Mouse (Mus musculus) embryo, embryonic 10.5 days (tissue): ENCODE measurements around the gene Tmem256.

Experiments used
- DNase-seq: peaks from one replicate; pipeline ENCODE4 v3.0.0-alpha.2; 2015; ENCODE audit warnings: low spot score

Gene Tmem256

GRCm38 (mm10) chr11:69815155-69815554, 23.2 kb upstream of the Tmem256 start, which contains the start of gene Gm39566:
TSS of gene Gm39566 (minus strand) at chr11:69815298.
- DNase-seq: no peak

DNA sequence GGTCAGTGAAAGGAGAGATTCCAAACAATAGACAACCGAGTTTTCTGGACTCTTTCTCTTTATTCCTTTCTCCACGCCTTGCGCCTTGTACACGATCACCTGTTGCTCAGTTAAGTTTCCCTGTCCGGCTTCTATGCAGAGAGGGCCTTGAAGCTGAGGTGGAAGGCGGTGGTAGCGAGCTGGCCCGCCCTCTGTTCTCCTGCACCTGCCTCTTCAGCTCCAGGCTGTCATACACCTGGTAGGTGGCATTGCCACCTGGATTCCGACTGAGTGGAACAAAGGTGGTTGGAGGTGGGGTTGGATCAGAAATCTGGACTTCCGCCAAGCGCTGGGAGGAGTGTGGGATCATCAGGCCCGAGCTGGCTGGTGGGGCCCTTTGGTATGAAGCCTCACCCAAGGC, 21.8 kb upstream of the Tmem256 start:
- no peak for DNase-seq

GRCm38 (mm10) chr11:69818365-69818764, 19.9 kb upstream of the Tmem256 start, which contains the start of gene Spem2:
TSS of gene Spem2 (minus strand) at chr11:69818465.
- no peak for DNase-seq

GRCm38 (mm10) chr11:69818871-69819270, 19.4 kb upstream of the Tmem256 start:
- no peak for DNase-seq

DNA sequence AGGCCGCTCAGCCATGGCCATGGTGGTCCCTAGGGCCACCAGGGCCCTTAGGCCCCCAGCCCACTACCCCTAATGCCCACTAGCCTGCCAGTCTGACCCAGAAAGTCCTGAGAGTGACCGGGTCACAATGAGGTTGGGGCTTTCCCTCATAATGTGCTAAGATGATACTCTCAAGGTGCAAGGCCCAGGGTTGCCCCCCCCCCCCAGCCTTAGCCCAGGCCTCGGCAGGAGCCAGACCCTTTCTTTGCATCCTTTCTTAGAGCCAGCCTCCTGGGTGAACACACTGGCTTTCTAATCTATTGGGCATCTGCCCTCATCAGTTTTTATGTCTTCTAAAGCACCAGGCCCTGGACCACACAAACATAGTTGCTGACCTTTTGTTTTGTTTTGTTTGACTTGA, 16.2 kb upstream of the Tmem256 start, which contains the start of gene Spem1:
TSS of gene Spem1 (minus strand) at position 101 of the 400 bp plus-strand sequence.
- no peak for DNase-seq

DNA sequence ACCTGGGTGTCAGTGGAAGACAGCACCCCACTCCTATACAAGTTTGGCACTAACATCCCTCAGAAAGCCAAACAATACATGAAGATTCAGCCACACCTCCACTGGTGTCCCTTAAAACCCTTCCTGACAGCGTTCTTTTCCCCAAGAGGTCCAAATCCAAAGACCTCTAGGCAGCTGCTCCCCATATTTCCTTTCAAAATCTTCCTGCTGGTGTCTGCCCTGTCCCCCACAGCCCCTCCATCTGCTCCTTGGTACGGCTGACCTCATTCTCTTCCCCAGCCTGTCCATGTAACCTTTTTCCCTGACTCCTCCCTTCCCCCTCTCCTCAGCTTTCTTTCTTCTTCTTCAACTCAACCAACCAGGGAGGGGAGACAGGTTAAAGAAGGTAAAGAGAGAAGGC, 14.9 kb upstream of the Tmem256 start:
- DNase-seq: no peak

GRCm38 (mm10) chr11:69828832-69829231, 9.5 kb upstream of the Tmem256 start:
- DNase-seq: no peak

- no peak for DNase-seq
Measured at GRCm38 (mm10) chr11:69833554-69833953, 4.8 kb upstream of the Tmem256 start.

GRCm38 (mm10) chr11:69834001-69834549, 4.2 kb upstream of the Tmem256 start:
- DNase-seq: peak; percentile 35

DNA sequence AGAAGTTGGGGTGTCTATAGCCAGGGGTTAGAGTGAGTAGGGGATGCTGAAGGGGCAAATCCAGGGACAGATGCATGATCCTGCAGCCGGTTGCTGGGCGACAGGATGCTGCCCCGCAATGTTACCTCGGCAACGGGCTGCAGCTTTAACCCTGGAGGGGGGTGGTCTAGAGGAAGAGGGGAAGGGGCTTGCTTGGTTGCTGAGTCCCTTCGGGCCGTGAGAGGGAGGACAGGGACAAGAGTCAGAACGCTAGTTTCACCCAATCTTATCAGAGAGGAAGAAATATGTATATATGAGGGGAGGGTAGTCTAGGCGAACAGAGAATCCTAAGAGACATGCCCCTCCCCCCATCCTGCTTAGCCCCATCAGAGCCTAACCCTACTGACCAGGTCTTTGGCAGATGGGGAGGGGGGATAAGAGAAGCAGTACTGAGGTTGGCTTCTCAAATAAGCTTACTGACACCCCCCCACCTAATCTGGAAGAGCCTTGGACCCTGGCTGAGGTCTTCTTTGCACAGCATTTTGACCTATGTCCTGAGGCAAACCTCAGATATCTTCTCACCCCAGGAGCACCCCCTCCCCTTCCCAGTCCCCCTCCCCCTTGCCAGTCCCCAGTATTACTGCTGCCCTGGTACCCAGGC, 2.9 kb upstream of the Tmem256 start:
- peak; percentile 76 for DNase-seq

GRCm38 (mm10) chr11:69835966-69836335, 2.4 kb upstream of the Tmem256 start:
- DNase-seq: peak; percentile 18

- DNase-seq: peak; percentile 62
Measured at GRCm38 (mm10) chr11:69836703-69837576, 1.4 kb upstream of the Tmem256 start.

DNA sequence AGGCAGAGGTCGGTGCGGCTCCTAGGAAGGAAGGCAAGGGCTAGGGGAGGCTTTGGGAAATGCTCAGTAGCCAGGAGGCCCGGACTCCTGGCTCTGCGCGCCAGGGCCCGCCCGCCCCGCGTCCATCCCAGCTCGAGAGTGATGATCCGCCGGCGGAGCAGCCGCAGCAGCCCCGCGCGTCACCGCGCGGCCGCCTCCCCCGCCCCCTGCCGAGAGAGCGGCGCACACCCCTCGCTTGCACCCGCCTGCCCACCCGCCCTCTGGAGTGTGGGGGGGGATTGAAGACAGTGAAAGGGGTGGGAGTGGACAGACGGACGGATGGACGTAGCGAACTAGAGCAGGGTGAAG, 736 bp upstream of the Tmem256 start, which contains the start of gene Nlgn2:
TSS of gene Nlgn2 (minus strand) at position 181 of the 348 bp plus-strand sequence.
- DNase-seq: no peak

GRCm38 (mm10) chr11:69838714-69839104, 395 bp downstream of the Tmem256 start:
- DNase-seq: no peak

GRCm38 (mm10) chr11:69846198-69846680, 7.9 kb downstream of the Tmem256 start, which contains the start of gene Plscr3:
TSS of gene Plscr3 (plus strand) at chr11:69846376.
- peak; percentile 97 for DNase-seq

GRCm38 (mm10) chr11:69846738-69847688, 8.7 kb downstream of the Tmem256 start:
- peak; percentile 39 for DNase-seq

DNA sequence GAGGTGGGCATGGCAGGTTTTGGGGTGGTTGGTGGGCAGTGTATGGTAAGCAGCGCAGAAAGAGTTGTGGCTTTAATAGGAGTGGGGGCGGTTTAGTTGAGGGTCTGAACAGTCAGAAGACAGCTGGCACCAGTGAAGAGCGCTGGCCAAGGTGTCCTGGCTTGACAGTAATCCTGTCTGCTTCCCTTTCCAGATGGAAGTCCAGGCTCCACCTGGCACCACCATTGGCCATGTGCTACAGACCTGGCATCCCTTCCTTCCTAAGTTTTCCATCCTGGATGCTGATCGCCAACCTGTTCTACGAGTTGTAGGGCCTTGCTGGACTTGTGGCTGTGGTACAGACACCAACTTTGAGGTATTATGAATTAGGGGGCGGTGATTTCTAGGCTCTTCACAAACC, 9.7 kb downstream of the Tmem256 start:
- DNase-seq: no peak

- no peak for DNase-seq
Measured at GRCm38 (mm10) chr11:69849128-69849527, 10.8 kb downstream of the Tmem256 start.

DNA sequence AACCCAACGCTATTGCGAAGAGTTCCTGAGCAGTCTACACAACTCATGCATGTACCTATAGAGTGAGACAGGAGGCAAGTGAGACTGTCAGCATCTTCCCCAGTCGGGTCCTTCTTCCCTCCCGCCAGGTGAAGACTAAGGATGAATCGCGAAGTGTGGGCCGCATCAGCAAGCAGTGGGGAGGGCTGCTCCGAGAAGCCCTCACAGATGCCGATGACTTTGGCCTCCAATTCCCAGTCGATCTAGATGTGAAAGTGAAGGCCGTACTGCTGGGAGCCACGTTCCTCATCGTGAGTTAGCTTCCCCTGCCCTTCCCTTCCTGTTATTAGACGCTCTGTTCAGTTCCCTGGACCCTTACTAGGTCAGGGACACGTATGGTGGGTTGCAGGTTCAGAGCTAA, 11.6 kb downstream of the Tmem256 start:
- DNase-seq: no peak

DNA sequence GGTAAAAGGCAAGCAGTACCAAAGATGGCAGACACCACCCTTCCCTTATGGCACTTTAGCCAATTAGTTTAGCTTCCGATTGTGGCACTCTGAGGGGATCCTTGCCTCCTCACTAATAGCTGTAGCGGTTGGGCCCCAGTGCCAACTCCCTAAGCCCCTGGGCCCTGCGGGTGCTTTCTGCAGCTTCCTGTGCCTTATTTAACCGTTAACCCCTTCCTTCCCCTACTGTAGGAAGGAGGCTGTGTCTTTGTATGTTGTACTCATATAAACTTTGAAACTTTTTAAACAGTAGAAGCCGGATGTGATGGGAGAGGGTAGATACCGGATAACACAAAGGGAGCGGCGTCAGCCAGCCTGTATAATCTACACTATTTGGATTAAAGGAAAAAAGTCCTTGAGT, 12.4 kb downstream of the Tmem256 start:
- no peak for DNase-seq

DNA sequence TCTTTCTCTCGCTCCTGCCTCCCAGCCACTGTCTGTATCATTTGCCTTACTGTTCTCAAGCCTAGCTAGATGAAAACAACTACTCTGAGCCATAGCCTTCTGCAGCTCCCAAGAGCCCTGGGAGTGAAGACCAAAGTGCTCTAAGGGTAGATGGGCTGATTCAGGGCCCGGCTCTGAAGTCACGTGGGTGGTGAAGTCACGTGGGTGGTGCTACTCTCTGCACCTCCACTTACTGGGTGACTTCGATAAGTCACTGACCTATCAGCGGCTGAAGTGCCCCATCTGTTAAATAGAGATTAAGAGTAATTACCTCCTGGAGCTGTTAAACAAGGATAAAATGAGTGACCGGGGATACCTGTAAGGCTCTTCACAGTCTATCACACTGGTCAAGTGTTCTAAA, 15.7 kb downstream of the Tmem256 start:
- DNase-seq: peak; percentile 24

DNA sequence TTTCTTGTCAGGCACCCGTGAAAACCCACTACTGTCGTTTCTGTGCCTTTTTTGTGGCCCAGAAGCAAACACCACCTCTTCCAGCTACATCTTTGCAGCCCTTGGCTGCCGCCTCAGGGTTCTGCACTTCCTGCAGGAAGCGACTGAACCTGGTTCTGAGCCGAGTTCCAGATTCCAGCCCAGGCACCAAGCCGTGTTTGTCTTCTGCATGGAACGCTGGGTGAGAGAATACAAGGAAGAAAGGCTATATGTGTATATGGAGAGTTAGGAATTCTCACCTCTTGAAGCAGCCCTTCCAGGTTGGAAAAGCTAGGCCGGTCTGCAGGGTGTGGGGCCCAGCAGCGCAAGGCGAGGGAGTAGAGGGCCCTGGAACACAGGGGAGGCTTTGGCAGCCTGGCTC, 16.4 kb downstream of the Tmem256 start:
- no peak for DNase-seq
